8 mouse cellular contexts compared by ENCODE assay signal in genomic region chr4:153484392-153484791, GRCm38 (mm10). TPM values are rescaled to one million over a fixed set of nuclear protein-coding genes. Genes with fewer than 3 reads are reported as not detected.
DNase-seq lines count a peak whose midpoint lies in the region; ATAC-seq and TF ChIP-seq lines count a peak whose summit lies in the region.

No protein-coding gene starts in this region.

- H3K4me2 ChIP-seq in forebrain, embryonic 11.5 days (ENCODE audit: low read depth, low read length, severe bottlenecking): peak overlapping the region; percentile 21; the same call in 1 of the 2 replicates
- no peak overlapping the region for H3K4me2 ChIP-seq in lung, embryonic 14.5 days

- peaks cover 37% of the 10 kb centered on the region for H3K27me3 ChIP-seq in forebrain, embryonic 11.5 days (ENCODE audit: control insufficient read depth, insufficient read depth, low read length)
- H3K27me3 ChIP-seq in hindbrain, embryonic 10.5 days (ENCODE audit: insufficient read depth, poor library complexity, severe bottlenecking): peaks cover 61% of the 10 kb centered on the region
- peaks cover 55% of the 10 kb centered on the region for H3K27me3 ChIP-seq in lung, embryonic 14.5 days (ENCODE audit: insufficient read depth, low read length)

- ATAC-seq in forebrain, embryonic 11.5 days (replicated peaks; ENCODE audit: low FRiP score): no peak
- no peak for ATAC-seq in lung, embryonic 14.5 days (ENCODE audit: insufficient read depth)

- no peaks in the 10 kb centered on the region for H3K36me3 ChIP-seq in forebrain, embryonic 11.5 days (ENCODE audit: control insufficient read depth, insufficient read depth, low read length)
- H3K36me3 ChIP-seq in hindbrain, embryonic 10.5 days: no peaks in the 10 kb centered on the region
- no peaks in the 10 kb centered on the region for H3K36me3 ChIP-seq in lung, embryonic 14.5 days (ENCODE audit: insufficient read depth)

- no peak overlapping the region for H3K4me3 ChIP-seq in forebrain, embryonic 11.5 days (ENCODE audit: low read depth, low read length)
- H3K4me3 ChIP-seq in hindbrain, embryonic 10.5 days: peak overlapping the region; percentile 72
- H3K4me3 ChIP-seq in layer of hippocampus, adult 2 months: no peak overlapping the region
- no peak overlapping the region for H3K4me3 ChIP-seq in lung, embryonic 14.5 days (ENCODE audit: low read depth, low read length)

- H3K4me1 ChIP-seq in forebrain, embryonic 11.5 days (replicated peaks; ENCODE audit: control insufficient read depth, insufficient read depth, low read length): peaks cover 25% of the 10 kb centered on the region
- peaks cover 73% of the 10 kb centered on the region for H3K4me1 ChIP-seq in hindbrain, embryonic 10.5 days (replicated peaks)
- H3K4me1 ChIP-seq in lung, embryonic 14.5 days (ENCODE audit: insufficient read depth): no peaks in the 10 kb centered on the region

- WGBS in forebrain, embryonic 11.5 days: 2% methylated on average over 7 of the region's 7 CpGs
- 1% methylated on average over 7 of the region's 7 CpGs for WGBS in hindbrain, embryonic 10.5 days
- 5% methylated on average over 7 of the region's 7 CpGs for WGBS in lung, embryonic 14.5 days

- TF ChIP-seq CTCF in layer of hippocampus, adult 2 months (conservative IDR thresholded peaks at IDR 0.05): peak; percentile 93
- peak; percentile 76 for TF ChIP-seq CTCF in lung, embryonic 14.5 days (IDR thresholded peaks at IDR 0.05; ENCODE audit: low read depth)

- DNase-seq in ES-CJ7 (ENCODE audit: low read depth, low spot score): peak; percentile 71
- DNase-seq in c-Kit-positive CD71-positive TER-119-positive erythroid progenitor cells, embryonic 14.5 days (ENCODE audit: low spot score): peak; percentile 18
- DNase-seq in forebrain, embryonic 11.5 days (ENCODE audit: low spot score): peak; percentile 92
- peak; percentile 87 for DNase-seq in hindbrain, embryonic 10.5 days (ENCODE audit: low spot score)
- peak; percentile 66 to 85 for DNase-seq in layer of hippocampus, adult 2 months (ENCODE audit: low spot score in 2 of 2)
- DNase-seq in lung, embryonic 14.5 days: peak; percentile 81
- peak; percentile 46 for DNase-seq in retina, adult 2 months (ENCODE audit: low read depth, low spot score)
- DNase-seq in T-cell, adult 2 months (ENCODE audit: low spot score): no peak

- no peak overlapping the region for H3K9ac ChIP-seq in forebrain, embryonic 11.5 days (ENCODE audit: low read length)
- H3K9ac ChIP-seq in lung, embryonic 14.5 days: no peak overlapping the region

- no peaks in the 10 kb centered on the region for H3K9me3 ChIP-seq in forebrain, embryonic 11.5 days (ENCODE audit: control insufficient read depth, low read length)
- no peaks in the 10 kb centered on the region for H3K9me3 ChIP-seq in hindbrain, embryonic 10.5 days
- no peaks in the 10 kb centered on the region for H3K9me3 ChIP-seq in lung, embryonic 14.5 days (ENCODE audit: low read depth, low read length)

- H3K27ac ChIP-seq in forebrain, embryonic 11.5 days (ENCODE audit: low read depth, low read length): no peak overlapping the region
- peak overlapping the region; percentile 88; the same call in 1 of the 2 replicates for H3K27ac ChIP-seq in hindbrain, embryonic 10.5 days
- H3K27ac ChIP-seq in layer of hippocampus, adult 2 months: no peak overlapping the region
- H3K27ac ChIP-seq in lung, embryonic 14.5 days (ENCODE audit: low read depth): no peak overlapping the region

RNA-seq across cellular contexts. Expression of gene Ajap1, which starts 1.8 kb away (rescaled TPM):
- polyA plus RNA-seq in forebrain, embryonic 11.5 days (2014; fragmentation: Nextera tagmentation; extraction: Ambion mirVana): 1.5 TPM in 2 replicates
- polyA plus RNA-seq in hindbrain, embryonic 10.5 days (2016; fragmentation: Nextera tagmentation; extraction: Ambion mirVana): 2.6 and 3.5 TPM in 2 replicates
- 10 to 100 TPM; 48.3 to 49.0 TPM for total RNA-seq in layer of hippocampus, adult 2 months (2021)
- 0.11 TPM in 1 of 2 replicates, not detected in the other for polyA plus RNA-seq in lung, embryonic 14.5 days (2014; fragmentation: Nextera tagmentation; extraction: Ambion mirVana)
